Mouse (Mus musculus) telencephalon, adult 2 months (tissue): ENCODE measurements around the gene Gm15737.

Source experiments
- DNase-seq: peaks from one replicate; pipeline ENCODE4 v3.0.0-alpha.2; 2011; ENCODE audit warnings: low read depth, low spot score

Gm15737 gene

GRCm38 (mm10) chr6:92875340-92875739 is 6.2 kb downstream of the Gm15737 start:
- DNase-seq: no peak

GRCm38 (mm10) chr6:92876121-92876520 is 7.0 kb downstream of the Gm15737 start:
- DNase-seq: no peak

- DNase-seq: no peak
Observed at GRCm38 (mm10) chr6:92877236-92877635, 8.1 kb downstream of the Gm15737 start.

- DNase-seq: no peak
Observed at GRCm38 (mm10) chr6:92878771-92879170, 9.6 kb downstream of the Gm15737 start.

- DNase-seq: no peak
Observed at GRCm38 (mm10) chr6:92879700-92880265, 10.6 kb downstream of the Gm15737 start.

GRCm38 (mm10) chr6:92882446-92882845 is 13.3 kb downstream of the Gm15737 start:
- DNase-seq: no peak

GRCm38 (mm10) chr6:92883131-92883900 is 14.2 kb downstream of the Gm15737 start:
- DNase-seq: no peak

- no peak for DNase-seq
Observed at GRCm38 (mm10) chr6:92891535-92891934, 22.4 kb downstream of the Gm15737 start.

GRCm38 (mm10) chr6:92904037-92904436 is 34.9 kb downstream of the Gm15737 start:
- DNase-seq: no peak

GRCm38 (mm10) chr6:92904491-92904890 is 35.3 kb downstream of the Gm15737 start:
- no peak for DNase-seq

- DNase-seq: no peak
Observed at GRCm38 (mm10) chr6:92905922-92906321, 36.8 kb downstream of the Gm15737 start.

- no peak for DNase-seq
Observed at GRCm38 (mm10) chr6:92909361-92909760, 40.2 kb downstream of the Gm15737 start.

- DNase-seq: no peak
Observed at GRCm38 (mm10) chr6:92910611-92911010, 41.5 kb downstream of the Gm15737 start.

GRCm38 (mm10) chr6:92920938-92921689 is 52.0 kb downstream of the Gm15737 start:
- DNase-seq: no peak

GRCm38 (mm10) chr6:92921843-92922242 is 52.7 kb downstream of the Gm15737 start:
- no peak for DNase-seq

- DNase-seq: no peak
Observed at GRCm38 (mm10) chr6:92924536-92924935, 55.4 kb downstream of the Gm15737 start.

GRCm38 (mm10) chr6:92928261-92928660 is 59.1 kb downstream of the Gm15737 start:
- no peak for DNase-seq
